ENCODE assay signal across 24 mouse cellular contexts in the genomic region with DNA sequence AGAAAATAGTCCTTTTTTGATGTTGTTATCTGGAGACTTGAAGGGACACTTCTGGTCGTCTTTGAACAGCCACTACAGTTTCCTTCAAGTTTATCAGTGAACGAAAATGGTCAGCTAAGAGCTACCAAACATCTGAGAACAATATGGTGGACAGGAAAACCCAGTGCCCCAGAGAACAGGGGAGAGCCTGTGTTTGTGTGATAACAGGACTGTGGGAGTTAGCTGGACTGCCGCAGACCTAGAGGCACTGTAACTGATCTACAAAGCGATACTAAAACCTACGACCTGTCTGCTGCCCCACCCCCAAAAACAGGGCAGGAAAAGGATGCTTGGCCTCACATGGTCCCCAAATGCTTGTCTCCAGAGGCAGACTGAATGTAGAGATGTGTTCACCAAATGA.
DNase-seq lines count a peak whose midpoint lies in the region; ATAC-seq and TF ChIP-seq lines count a peak whose summit lies in the region.
"Had no signal": no experiment of that assay in that cellular context is flagged by ENCODE, and none has a peak within 500 bp of the region (broad histone marks: within the 10 kb centered on the region; RNA-seq: fewer than 3 reads in every experiment).

No protein-coding gene starts in this region.

- H3K4me3 ChIP-seq in heart, embryonic 12.5 days, result no peak overlapping the region
- H3K4me3 ChIP-seq in liver, embryonic 14.5 days (ENCODE audit: insufficient read depth in 1 of 2, low read depth in 2 of 2, low read length in 2 of 2), result no peak overlapping the region
- no peak overlapping the region for H3K4me3 ChIP-seq in neural tube, embryonic 15.5 days (replicated peaks)
- H3K4me3 ChIP-seq in gastrocnemius, adult 2 months, result no peak overlapping the region
- H3K4me3 ChIP-seq: erythroblast, embryonic 14.5 days; heart, embryonic 13.5 days; hindbrain, embryonic 10.5 days; hindbrain, embryonic 15.5 days had no signal

- no peaks in the 10 kb centered on the region for H3K9me3 ChIP-seq in heart, embryonic 12.5 days (replicated peaks)
- no peaks in the 10 kb centered on the region for H3K9me3 ChIP-seq in liver, embryonic 14.5 days (ENCODE audit: control insufficient read depth, low read length)
- H3K9me3 ChIP-seq in neural tube, embryonic 15.5 days (replicated peaks), result no peaks in the 10 kb centered on the region
- H3K9me3 ChIP-seq: heart, embryonic 13.5 days; hindbrain, embryonic 10.5 days; hindbrain, embryonic 15.5 days had no signal

- H3K27me3 ChIP-seq in heart, embryonic 12.5 days (replicated peaks), result no peaks in the 10 kb centered on the region
- H3K27me3 ChIP-seq in liver, embryonic 14.5 days (ENCODE audit: control insufficient read depth, insufficient read depth, low read length), result no peaks in the 10 kb centered on the region
- no peaks in the 10 kb centered on the region for H3K27me3 ChIP-seq in neural tube, embryonic 15.5 days (replicated peaks)
- H3K27me3 ChIP-seq: heart, embryonic 13.5 days; hindbrain, embryonic 15.5 days had no signal

- no peak overlapping the region for H3K27ac ChIP-seq in heart, embryonic 12.5 days (ENCODE audit: poor library complexity, severe bottlenecking)
- no peak overlapping the region for H3K27ac ChIP-seq in liver, embryonic 14.5 days
- no peak overlapping the region for H3K27ac ChIP-seq in neural tube, embryonic 15.5 days (replicated peaks)
- H3K27ac ChIP-seq in gastrocnemius, adult 2 months, result no peak overlapping the region
- H3K27ac ChIP-seq: heart, embryonic 13.5 days; hindbrain, embryonic 10.5 days; hindbrain, embryonic 15.5 days had no signal

- H3K36me3 ChIP-seq in heart, embryonic 12.5 days, result no peaks in the 10 kb centered on the region
- H3K36me3 ChIP-seq in liver, embryonic 14.5 days (replicated peaks; ENCODE audit: control insufficient read depth, insufficient read depth, low read depth), result no peaks in the 10 kb centered on the region
- H3K36me3 ChIP-seq in neural tube, embryonic 15.5 days, result no peaks in the 10 kb centered on the region
- H3K36me3 ChIP-seq: heart, embryonic 13.5 days; hindbrain, embryonic 10.5 days; hindbrain, embryonic 15.5 days had no signal

- TF ChIP-seq CTCF in liver, embryonic 14.5 days (IDR thresholded peaks at IDR 0.05; ENCODE audit: low read depth), result no peak
- no peak for TF ChIP-seq CTCF in gastrocnemius, adult 2 months (IDR thresholded peaks at IDR 0.05)

- H3K4me2 ChIP-seq in heart, embryonic 12.5 days, result no peak overlapping the region
- no peak overlapping the region for H3K4me2 ChIP-seq in liver, embryonic 14.5 days (ENCODE audit: low read depth)
- H3K4me2 ChIP-seq in neural tube, embryonic 15.5 days, result no peak overlapping the region
- H3K4me2 ChIP-seq: heart, embryonic 13.5 days; hindbrain, embryonic 15.5 days; midbrain, embryonic 11.5 days had no signal

- peak; percentile 46; the same call in 1 of the 2 replicates for TF ChIP-seq EP300 in liver, embryonic 14.5 days (IDR thresholded peaks at IDR 0.05; ENCODE audit: low read depth)

- DNase-seq in heart, adult 11 months, result no peak
- DNase-seq in c-Kit-positive CD71-positive TER-119-positive erythroid progenitor cells, embryonic 14.5 days (ENCODE audit: low spot score), result peak; percentile 7
- DNase-seq in liver, embryonic 14.5 days (ENCODE audit: low read depth in 3 of 3, low spot score in 3 of 3), result no peak
- no peak for DNase-seq in thymus, postnatal 10 days (ENCODE audit: low spot score in 2 of 2)
- DNase-seq in gastrocnemius, adult 2 months, result no peak
- DNase-seq: adrenal gland, postnatal 36 days; cerebellum, adult 9-10 months; heart, postnatal 10 days; kidney, adult 11 months; kidney, postnatal 14 days; lung, postnatal 36 days; right cerebral cortex, adult 18-20 months; spleen, adult 18-20 months; thymus, postnatal 25 days had no signal

- H3K4me1 ChIP-seq in heart, embryonic 12.5 days (replicated peaks), result peaks cover 11% of the 10 kb centered on the region
- peaks cover 2 to 9% of the 10 kb centered on the region in 2 experiments; a peak in 2 of 4 replicates for H3K4me1 ChIP-seq in liver, embryonic 14.5 days (replicated peaks; ENCODE audit: control insufficient read depth in 2 of 2, insufficient read depth in 2 of 2, low read length in 1 of 2)
- 0 out of 2 replicates have a peak, but pooled peaks cover 3% of the 10 kb centered on the region for H3K4me1 ChIP-seq in neural tube, embryonic 15.5 days
- H3K4me1 ChIP-seq: hindbrain, embryonic 10.5 days; hindbrain, embryonic 15.5 days had no signal

- intact Hi-C loops in gastrocnemius, adult 2 months (cut with DNase I), result no loop called here

- H3K9ac ChIP-seq in heart, embryonic 12.5 days, result no peak overlapping the region
- no peak overlapping the region for H3K9ac ChIP-seq in liver, embryonic 14.5 days (replicated peaks)
- no peak overlapping the region for H3K9ac ChIP-seq in neural tube, embryonic 15.5 days (replicated peaks)
- H3K9ac ChIP-seq: heart, embryonic 13.5 days; hindbrain, embryonic 15.5 days had no signal

- ATAC-seq in heart, embryonic 12.5 days (ENCODE audit: insufficient number of reproducible peaks, low FRiP score), result peak; percentile 73
- ATAC-seq in liver, embryonic 14.5 days (ENCODE audit: insufficient read depth), result peak; percentile 71
- ATAC-seq in neural tube, embryonic 15.5 days (ENCODE audit: low FRiP score), result no peak
- ATAC-seq: forebrain, embryonic 16.5 days; inflammation-experienced regulatory T-cells, adult 6 months; midbrain, embryonic 16.5 days had no signal

- 14% methylated on average over 5 of the region's 5 CpGs for WGBS in heart, embryonic 12.5 days
- WGBS in liver, embryonic 14.5 days (ENCODE audit: insufficient replicate concordance), result 6% methylated on average over 5 of the region's 5 CpGs
- 84% methylated on average over 5 of the region's 5 CpGs for WGBS in neural tube, embryonic 15.5 days
